Mouse (Mus musculus) limb, embryonic 13.5 days (tissue): ENCODE data around the gene Elavl3. TPM values are rescaled to one million over a fixed set of nuclear protein-coding genes. Genes with fewer than 3 reads are reported as not detected.
A peak's percentile ranks its signal among the peaks of the same experiment; 100 is the strongest.
"Not testable (repeated sequence)": the region's sequence is repeated elsewhere in the genome, so short reads cannot be mapped to it uniquely, and the experiment has no call there.

Experiments used
- ATAC-seq: fragments of 200-750 bp; cut with Nextera tagmentation; 2 replicates; pipeline ENCODE4 v1.8.0; 2017; ENCODE audit warnings: low read depth, moderate number of reproducible peaks, moderate TSS enrichment; ENCODE audit not compliant: low FRiP score
- H3K27ac ChIP-seq: fragments of 300-500 bp; sonication (generic); 2 replicates; pipeline ENCODE4 v1.5.1; 2015; ENCODE audit warnings: inconsistent platforms, mild to moderate bottlenecking, moderate library complexity
- H3K27me3 ChIP-seq: fragments of 300-500 bp; sonication (generic); 2 replicates; pipeline ENCODE4 v1.6.1; 2015; ENCODE audit warnings: mild to moderate bottlenecking, inconsistent platforms
- H3K36me3 ChIP-seq: fragments of 300-500 bp; sonication (generic); 2 replicates; pipeline ENCODE4 v1.6.1; 2015; ENCODE audit warnings: inconsistent platforms, mild to moderate bottlenecking, moderate library complexity
- H3K4me1 ChIP-seq: fragments of 300-500 bp; sonication (generic); 2 replicates; pipeline ENCODE4 v1.6.1; 2015; ENCODE audit warnings: inconsistent platforms
- H3K4me2 ChIP-seq: fragments of 300-500 bp; sonication (generic); replicated peaks from 2 replicates; pipeline ENCODE4 v1.6.1; 2015; ENCODE audit warnings: inconsistent platforms, mild to moderate bottlenecking, moderate library complexity
- H3K4me3 ChIP-seq: fragments of 300-500 bp; sonication (generic); 2 replicates; pipeline ENCODE4 v1.5.1; 2015; ENCODE audit warnings: moderate library complexity, mild to moderate bottlenecking, inconsistent platforms
- H3K9ac ChIP-seq: fragments of 300-500 bp; sonication (generic); 2 replicates; pipeline ENCODE4 v1.6.1; 2015; ENCODE audit warnings: mild to moderate bottlenecking, inconsistent platforms
- H3K9me3 ChIP-seq: fragments of 300-500 bp; sonication (generic); 2 replicates; pipeline ENCODE4 v1.6.1; 2016; ENCODE audit warnings: inconsistent platforms
- WGBS: fragments of 180-500 bp; shearing (Covaris S2); methylation state at CpG from one replicate; pipeline ENCODE4 v1.1.7; 2015; 5-methylcytosine and 5-hydroxymethylcytosine counted together
- polyA plus RNA-seq: library from polyadenylated mRNA; unstranded; fragments of >200 nt; fragmentation: Nextera tagmentation; extraction: Ambion mirVana; gene quantifications from 2 replicates; pipeline ENCODE4 v1.2.1, GENCODE M21; 2015

Gene Elavl3
- polyA plus RNA-seq, 1 experiment from 2014 or later, result 0.13 TPM

DNA sequence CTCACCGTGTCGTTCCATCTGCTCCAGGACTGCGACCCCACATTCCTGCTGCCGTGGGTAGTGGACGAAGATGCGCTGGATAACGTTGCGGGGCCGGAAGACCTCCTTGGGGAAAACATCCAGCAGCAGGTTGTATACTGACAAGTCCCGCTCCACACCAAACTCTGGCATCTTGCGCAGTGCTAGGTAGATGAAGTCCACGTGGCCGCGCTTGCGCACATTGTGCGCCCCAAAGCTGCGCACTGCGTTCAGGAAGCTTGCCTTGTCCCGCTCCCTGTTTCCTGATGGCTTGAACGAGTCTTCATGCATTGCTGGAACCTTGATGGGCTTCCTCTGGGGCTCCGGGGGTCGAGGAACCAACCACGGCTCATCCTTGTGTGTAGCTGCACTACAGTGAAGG lies 24.4 kb upstream of the Elavl3 start:
- no peak overlapping the region for H3K9ac ChIP-seq
- peaks cover 44% of the 10 kb centered on the region for H3K36me3 ChIP-seq
- ATAC-seq, result no peak
- WGBS, result 94% methylated on average over 23 of the region's 23 CpGs
- no peaks in the 10 kb centered on the region for H3K9me3 ChIP-seq
- H3K4me2 ChIP-seq, result no peak overlapping the region
- peaks cover 4% of the 10 kb centered on the region; the same call in 1 of the 2 replicates for H3K4me1 ChIP-seq
- H3K27me3 ChIP-seq, result no peaks in the 10 kb centered on the region
- H3K27ac ChIP-seq, result no peak overlapping the region
- H3K4me3 ChIP-seq, result no peak overlapping the region

DNA sequence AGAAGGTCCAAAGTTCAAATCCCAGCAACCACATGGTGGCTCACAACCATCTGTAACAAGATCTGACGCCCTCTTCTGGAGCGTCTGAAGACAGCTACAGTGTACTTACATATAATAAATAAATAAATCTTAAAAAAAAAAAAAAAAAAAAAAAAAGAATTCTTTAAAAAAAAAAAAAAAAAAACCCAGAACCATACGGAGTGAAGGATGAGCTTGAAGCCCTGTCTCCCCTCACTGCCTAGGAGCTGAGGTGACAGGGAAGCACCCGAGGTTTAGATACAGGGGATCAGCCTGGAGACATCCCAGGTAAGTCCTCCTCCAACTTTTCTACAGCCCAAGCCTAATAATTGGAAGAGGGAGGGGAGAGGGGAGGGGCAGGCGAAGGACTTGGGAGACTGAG lies 24.0 kb upstream of the Elavl3 start:
- H3K27me3 ChIP-seq, H3K4me2 ChIP-seq, H3K4me1 ChIP-seq, H3K4me3 ChIP-seq, H3K9me3 ChIP-seq, ATAC-seq, H3K9ac ChIP-seq, H3K27ac ChIP-seq: not testable (repeated sequence)
- 70% methylated on average over 5 of the region's 5 CpGs for WGBS
- H3K36me3 ChIP-seq, result peaks cover 44% of the 10 kb centered on the region

DNA sequence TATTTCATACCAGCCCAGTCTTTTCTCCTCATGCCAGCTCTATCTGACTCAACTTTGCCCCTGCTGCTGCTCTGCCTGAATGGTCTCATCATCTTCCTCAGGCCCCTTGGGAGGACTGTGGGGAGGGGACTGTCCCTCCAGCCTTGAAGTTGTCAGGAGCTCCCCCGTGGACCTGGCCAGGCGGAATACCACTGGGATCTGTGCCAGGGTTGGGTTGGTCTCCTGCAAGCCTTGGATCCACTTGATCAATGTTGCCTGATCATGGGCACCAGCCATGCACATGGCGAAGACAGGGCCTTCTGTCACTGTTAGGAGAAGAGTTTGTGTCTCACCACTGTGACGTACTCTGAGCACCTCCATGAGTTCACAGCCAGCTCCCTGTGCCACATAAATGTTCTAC lies 20.5 kb upstream of the Elavl3 start:
- no peak overlapping the region for H3K4me3 ChIP-seq
- peaks cover 46% of the 10 kb centered on the region for H3K36me3 ChIP-seq
- no peaks in the 10 kb centered on the region for H3K27me3 ChIP-seq
- H3K9ac ChIP-seq, result no peak overlapping the region
- H3K4me1 ChIP-seq, result peaks cover 13% of the 10 kb centered on the region
- 94% methylated on average over 4 of the region's 4 CpGs for WGBS
- no peaks in the 10 kb centered on the region for H3K9me3 ChIP-seq
- H3K4me2 ChIP-seq, result peak overlapping the region; percentile 66
- ATAC-seq, result no peak
- no peak overlapping the region for H3K27ac ChIP-seq

DNA sequence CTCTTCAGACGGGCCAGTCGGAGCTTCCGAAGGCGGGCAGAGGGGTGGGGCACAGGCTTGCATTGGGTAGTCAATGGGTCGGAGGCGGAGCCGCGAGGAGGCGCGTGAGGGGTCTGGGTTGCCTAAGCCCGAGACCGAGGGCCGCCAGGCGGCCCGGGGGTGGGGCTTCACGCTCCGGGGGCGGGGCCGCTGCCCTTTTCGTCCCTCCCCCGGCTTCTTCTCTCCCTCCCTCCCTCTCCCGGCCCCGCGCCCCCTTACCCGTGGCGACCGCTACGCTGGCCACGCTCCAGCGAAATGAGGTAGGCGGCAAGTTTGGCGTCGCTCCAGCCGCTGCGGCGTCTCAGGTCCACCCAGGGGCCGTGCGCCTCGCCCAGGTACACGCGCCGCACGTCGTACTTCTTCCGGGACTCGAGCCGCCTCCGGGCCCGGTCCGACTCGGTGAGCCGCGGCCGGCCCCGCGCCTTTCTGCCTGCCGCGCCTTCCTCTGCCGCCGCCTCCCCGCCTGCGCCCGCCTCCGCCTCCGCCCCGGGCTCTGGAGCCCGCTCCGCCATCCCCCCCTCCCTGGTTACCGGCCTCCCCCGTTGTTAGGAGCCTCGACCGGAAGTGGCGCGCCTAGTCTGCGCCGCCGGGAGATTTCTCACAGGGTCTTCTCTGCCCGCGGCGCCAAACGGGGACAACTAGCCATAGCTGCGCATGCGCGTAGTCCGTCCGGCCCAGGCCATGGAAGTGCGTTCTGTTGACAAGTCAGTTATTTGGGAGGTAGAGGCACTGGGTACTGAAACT lies 19.2 kb upstream of the Elavl3 start, which contains the start of the genes Gm49318 and Zfp653:
Gene Gm49318 (minus strand): TSS at position 469 of the 783 bp plus-strand sequence.
Gene Zfp653 (minus strand): TSS at position 586 of the 783 bp plus-strand sequence.
- Histone ChIP-seq H3K4me1 (peaks cover 13% of the 10 kb centered on the region), H3K9me3 (no peaks in the 10 kb centered on the region), H3K4me3 (peak within 1 kb of the TSS; percentile 63), H3K27ac (peak within 1 kb of the TSS; percentile 96), H3K9ac (peak within 1 kb of the TSS; percentile 85), H3K27me3 (no peaks in the 10 kb centered on the region), H3K4me2 (peak within 1 kb of the TSS; percentile 66), H3K36me3 (peaks cover 46% of the 10 kb centered on the region)
- WGBS, result under 1% methylated on average over 70 of the region's 87 CpGs
- ATAC-seq, result peak; percentile 98

DNA sequence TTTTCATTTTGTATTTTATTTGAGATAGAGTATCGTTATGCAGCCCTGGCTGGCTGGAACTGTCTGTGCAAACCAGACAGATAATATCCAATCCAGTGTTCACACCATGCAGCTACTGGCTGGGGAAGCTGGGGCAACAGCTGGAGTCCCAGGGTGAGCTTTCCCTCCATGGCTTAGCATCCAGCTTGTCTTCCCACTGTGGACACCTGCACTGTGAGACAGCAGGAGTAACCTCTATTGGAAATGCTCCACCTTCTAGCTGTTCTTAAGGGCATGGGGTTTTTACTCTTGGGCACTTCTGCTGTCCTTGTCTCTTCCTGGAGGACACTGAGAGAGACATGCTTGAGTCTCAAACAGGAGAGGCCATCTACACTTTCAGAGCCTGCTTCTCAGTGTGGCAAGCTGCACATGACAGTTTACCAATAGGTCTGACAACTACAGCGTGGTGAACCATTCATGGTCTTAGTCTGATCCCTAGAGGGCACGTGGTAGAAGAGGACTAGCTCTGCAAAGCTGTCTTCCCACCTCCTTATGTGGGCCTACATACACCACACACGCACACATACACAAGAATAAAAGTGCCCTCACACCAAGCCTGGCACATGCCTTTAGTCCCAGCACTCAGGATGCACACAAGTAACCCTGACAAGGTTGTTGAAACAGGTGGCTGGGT lies 18.2 kb upstream of the Elavl3 start:
- Histone ChIP-seq H3K36me3 (peaks cover 54% of the 10 kb centered on the region), H3K4me3 (peak overlapping the region; percentile 63), H3K4me2 (peak overlapping the region; percentile 66), H3K9ac (peak overlapping the region; percentile 20; the same call in 1 of the 2 replicates), H3K27ac (no peak overlapping the region), H3K4me1 (peaks cover 13% of the 10 kb centered on the region), H3K9me3 (no peaks in the 10 kb centered on the region), H3K27me3 (no peaks in the 10 kb centered on the region)
- ATAC-seq, result 0 out of 2 replicates have a peak, but pooled peaks have one; percentile 1
- WGBS, result 72% methylated on average over 4 of the region's 4 CpGs

DNA sequence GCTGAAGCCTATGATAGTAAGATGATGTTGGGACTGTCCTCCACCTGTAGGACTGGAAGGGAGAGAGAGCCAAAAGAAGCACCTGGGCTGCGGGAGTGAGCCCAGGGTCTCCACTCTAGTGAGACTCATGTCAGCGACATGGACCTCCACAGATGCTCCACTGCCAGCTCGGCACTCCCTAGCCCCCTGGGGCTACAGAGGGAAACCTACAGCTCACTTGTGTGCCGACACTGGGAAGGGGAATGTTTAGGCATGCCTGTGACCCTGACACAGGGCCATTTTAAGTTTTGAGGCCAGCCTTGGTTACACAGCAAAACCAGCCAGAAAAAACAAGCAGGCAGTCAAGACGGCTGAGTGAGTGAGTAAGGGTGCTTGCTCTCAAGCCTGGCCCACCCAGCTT lies 15.4 kb upstream of the Elavl3 start:
- H3K9ac ChIP-seq, result no peak overlapping the region

DNA sequence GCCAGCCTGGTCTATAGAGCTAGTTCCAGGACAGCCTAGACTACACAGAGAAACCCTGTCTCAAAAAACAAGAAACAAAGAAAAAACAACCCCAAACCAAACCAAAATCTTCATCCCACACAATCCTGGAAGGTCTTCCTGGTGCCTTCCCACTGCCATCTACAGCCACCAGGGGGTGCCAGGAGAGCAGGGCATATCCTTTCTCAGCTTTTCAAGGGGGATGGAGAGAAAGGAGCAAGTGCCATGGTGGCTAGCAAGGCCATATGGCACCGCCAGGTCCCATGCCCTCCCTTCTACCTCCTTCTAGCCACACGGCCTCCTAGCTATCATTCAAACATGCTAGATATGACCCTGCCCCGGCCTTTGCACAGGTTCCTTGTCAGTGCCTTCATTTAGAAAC lies 14.6 kb upstream of the Elavl3 start:
- WGBS, result 65% methylated on average over 3 of the region's 3 CpGs
- ATAC-seq, result no peak
- H3K27me3 ChIP-seq, result no peaks in the 10 kb centered on the region
- H3K4me1 ChIP-seq, result peaks cover 8% of the 10 kb centered on the region
- no peak overlapping the region for H3K9ac ChIP-seq
- no peaks in the 10 kb centered on the region for H3K9me3 ChIP-seq
- H3K36me3 ChIP-seq, result peaks cover 62% of the 10 kb centered on the region
- H3K27ac ChIP-seq, result no peak overlapping the region
- no peak overlapping the region for H3K4me2 ChIP-seq
- H3K4me3 ChIP-seq, result no peak overlapping the region

More for the DNA sequence above, 15.4 kb upstream of the Elavl3 start:
- 76% methylated on average over 5 of the region's 5 CpGs for WGBS
- no peak for ATAC-seq
- H3K9me3 ChIP-seq, result no peaks in the 10 kb centered on the region
- no peak overlapping the region for H3K4me3 ChIP-seq
- no peaks in the 10 kb centered on the region for H3K27me3 ChIP-seq
- peaks cover 56% of the 10 kb centered on the region for H3K36me3 ChIP-seq
- no peak overlapping the region for H3K4me2 ChIP-seq
- H3K4me1 ChIP-seq, result peaks cover 11% of the 10 kb centered on the region
- no peak overlapping the region for H3K27ac ChIP-seq

DNA sequence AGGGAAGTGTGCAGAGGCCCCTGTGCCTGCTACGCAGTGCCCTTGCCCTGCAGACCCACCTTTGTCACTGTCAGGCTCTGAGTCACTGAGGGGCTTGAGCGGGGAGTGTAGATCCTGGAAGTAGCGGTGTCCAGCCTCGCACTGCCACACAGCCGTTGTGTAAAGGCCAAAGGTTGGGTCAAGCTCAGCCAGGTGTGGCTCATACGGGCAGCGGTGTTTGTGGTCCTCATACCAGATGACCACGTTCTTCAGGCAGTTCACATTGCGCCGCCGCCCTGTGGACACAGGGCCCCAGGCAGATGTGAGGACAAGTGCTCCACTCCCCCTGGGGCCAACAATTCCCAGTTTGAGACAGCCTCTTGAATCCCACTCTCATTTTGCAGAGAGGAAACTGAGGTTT lies 13.8 kb upstream of the Elavl3 start:
- no peak overlapping the region for H3K9ac ChIP-seq
- H3K9me3 ChIP-seq, result no peaks in the 10 kb centered on the region
- no peak overlapping the region for H3K4me3 ChIP-seq
- no peaks in the 10 kb centered on the region for H3K27me3 ChIP-seq
- peaks cover 69% of the 10 kb centered on the region for H3K36me3 ChIP-seq
- no peak for ATAC-seq
- H3K27ac ChIP-seq, result no peak overlapping the region
- peaks cover 8% of the 10 kb centered on the region for H3K4me1 ChIP-seq
- WGBS, result 95% methylated on average over 11 of the region's 11 CpGs
- no peak overlapping the region for H3K4me2 ChIP-seq

DNA sequence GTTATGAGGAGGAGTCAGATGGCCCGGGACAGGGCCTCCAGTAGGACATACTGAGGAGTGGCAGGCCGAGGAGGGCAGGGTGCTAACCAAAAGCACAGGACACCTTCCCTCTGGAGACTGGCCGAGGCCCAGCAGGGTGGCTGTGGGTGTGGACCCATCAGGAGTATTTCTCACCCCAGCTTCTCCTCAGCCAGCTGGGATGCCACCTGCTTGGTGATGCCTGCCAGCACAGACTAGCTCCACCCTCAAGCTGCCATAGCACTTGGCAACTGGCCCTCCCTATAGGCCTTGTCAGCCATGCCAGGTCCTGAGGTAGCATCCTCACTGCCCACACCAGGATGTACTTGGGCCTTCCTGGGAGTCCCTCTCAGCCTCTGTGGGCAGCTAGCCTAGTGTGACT lies 12.5 kb upstream of the Elavl3 start:
- Histone ChIP-seq H3K4me2 (no peak overlapping the region), H3K4me3 (no peak overlapping the region), H3K27me3 (no peaks in the 10 kb centered on the region), H3K27ac (no peak overlapping the region), H3K36me3 (peaks cover 77% of the 10 kb centered on the region), H3K9me3 (peaks cover 2% of the 10 kb centered on the region; the same call in 1 of the 2 replicates), H3K9ac (no peak overlapping the region), H3K4me1 (no peaks in the 10 kb centered on the region)
- WGBS, result 81% methylated on average over 3 of the region's 3 CpGs
- ATAC-seq, result no peak

DNA sequence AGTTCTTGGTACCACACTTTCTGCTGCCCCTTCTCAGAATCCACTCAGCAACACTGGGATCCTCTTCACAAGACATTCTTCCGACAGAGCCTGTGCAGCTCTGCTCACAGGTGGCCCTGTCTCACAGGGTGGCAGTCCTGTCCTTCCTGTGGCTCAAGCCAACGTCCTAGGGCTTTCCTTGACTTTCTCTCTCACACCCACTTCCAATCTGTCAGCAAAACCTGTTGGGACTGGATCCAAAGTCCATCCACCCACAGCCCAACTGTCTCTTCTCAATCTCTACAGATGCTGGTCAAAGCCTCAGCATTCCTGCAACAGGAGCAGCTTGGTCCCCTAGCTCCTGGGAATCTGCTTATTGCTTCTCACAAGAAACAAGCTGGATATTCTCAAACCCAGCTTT lies 9.5 kb upstream of the Elavl3 start:
- H3K27ac ChIP-seq, result no peak overlapping the region
- H3K4me3 ChIP-seq, result no peak overlapping the region
- H3K9ac ChIP-seq, result no peak overlapping the region
- peaks cover 4% of the 10 kb centered on the region; the same call in 1 of the 2 replicates for H3K9me3 ChIP-seq
- peaks cover 5% of the 10 kb centered on the region for H3K27me3 ChIP-seq
- ATAC-seq, result no peak
- no peaks in the 10 kb centered on the region for H3K4me1 ChIP-seq
- no peak overlapping the region for H3K4me2 ChIP-seq
- H3K36me3 ChIP-seq, result peaks cover 85% of the 10 kb centered on the region
- 86% methylated on average over 2 of the region's 2 CpGs for WGBS

DNA sequence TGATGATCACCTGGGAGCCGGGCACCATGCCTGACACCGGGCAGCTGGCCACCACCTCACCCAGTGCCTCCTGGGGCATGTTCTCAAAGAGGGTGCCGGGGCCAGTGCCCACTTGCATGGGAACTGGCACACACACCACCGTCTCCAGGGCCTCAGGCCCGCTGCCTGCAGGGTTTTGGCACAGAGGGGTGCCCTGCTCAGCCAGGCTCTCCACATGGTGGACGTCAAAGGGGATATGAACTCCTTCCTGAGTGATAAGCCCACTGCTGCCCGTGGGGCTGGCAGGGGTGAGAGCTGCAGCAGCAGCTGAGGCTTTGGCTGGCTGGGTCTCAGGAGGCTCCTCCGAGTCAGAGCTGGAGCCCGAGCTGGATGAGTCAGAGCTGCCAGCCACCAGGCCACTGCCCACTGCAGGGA lies 6.2 kb upstream of the Elavl3 start:
- H3K27me3 ChIP-seq, result peaks cover 37% of the 10 kb centered on the region
- peaks cover 4% of the 10 kb centered on the region for H3K9me3 ChIP-seq
- WGBS, result 91% methylated on average over 9 of the region's 9 CpGs
- H3K4me3 ChIP-seq, result no peak overlapping the region
- H3K4me2 ChIP-seq, result no peak overlapping the region
- peaks cover 7% of the 10 kb centered on the region for H3K4me1 ChIP-seq
- peaks cover 55% of the 10 kb centered on the region for H3K36me3 ChIP-seq
- ATAC-seq, result no peak
- H3K9ac ChIP-seq, result no peak overlapping the region
- no peak overlapping the region for H3K27ac ChIP-seq

DNA sequence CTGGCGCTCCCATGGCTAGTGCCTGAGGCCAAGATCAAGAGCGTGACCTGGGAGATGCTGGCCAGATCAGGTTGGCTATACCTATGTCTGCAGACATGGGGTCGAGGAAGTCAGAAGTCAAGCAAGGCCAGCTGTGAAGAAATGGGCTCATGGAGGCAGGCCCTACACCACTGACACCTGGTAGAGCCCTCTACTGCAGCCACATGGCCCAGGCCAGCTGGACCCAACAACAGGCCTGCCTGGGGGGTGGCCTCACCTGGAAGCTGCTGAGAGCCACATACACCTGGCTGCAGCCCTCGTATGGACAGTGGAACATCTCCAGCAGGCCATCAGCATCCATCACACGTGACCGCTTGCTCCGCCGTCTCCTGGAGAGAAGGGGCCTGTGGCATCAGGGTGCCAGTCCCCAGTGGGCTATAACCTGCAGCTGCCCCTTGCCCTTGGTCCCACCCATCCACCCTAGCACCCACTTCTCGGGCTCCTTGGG lies 5.3 kb upstream of the Elavl3 start:
- peaks cover 47% of the 10 kb centered on the region for H3K27me3 ChIP-seq
- peaks cover 4% of the 10 kb centered on the region for H3K9me3 ChIP-seq
- ATAC-seq, result no peak
- WGBS, result 92% methylated on average over 9 of the region's 9 CpGs
- no peak overlapping the region for H3K9ac ChIP-seq
- no peak overlapping the region for H3K4me3 ChIP-seq
- H3K4me1 ChIP-seq, result peaks cover 8% of the 10 kb centered on the region
- H3K36me3 ChIP-seq, result peaks cover 47% of the 10 kb centered on the region
- no peak overlapping the region for H3K27ac ChIP-seq
- H3K4me2 ChIP-seq, result no peak overlapping the region
